In the genomic region with DNA sequence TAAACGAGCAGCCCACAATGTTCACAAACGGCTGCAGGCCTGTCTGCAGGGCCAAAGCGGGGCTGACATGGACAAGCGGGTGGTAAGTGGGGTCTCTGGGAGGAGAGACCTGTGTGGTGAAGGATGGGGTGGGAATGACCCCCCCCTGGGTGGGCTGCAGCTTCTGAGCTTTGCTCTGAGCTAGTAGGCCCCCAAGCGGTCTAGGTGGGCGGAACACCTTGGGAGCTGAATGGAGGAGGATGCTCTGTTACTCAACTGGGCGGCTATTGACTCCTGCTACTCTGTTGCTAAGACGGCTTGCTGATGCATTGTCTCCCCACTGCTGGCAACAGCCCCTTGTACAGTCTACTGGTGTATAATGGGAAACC, we compare ENCODE assay signal across 9 mouse cellular contexts. TPM values are rescaled to one million over a fixed set of nuclear protein-coding genes. Genes with fewer than 3 reads are reported as not detected.
DNase-seq lines count a peak whose midpoint lies in the region; ATAC-seq and TF ChIP-seq lines count a peak whose summit lies in the region.
"Had no signal": no experiment of that assay in that cellular context is flagged by ENCODE, and none has a peak within 500 bp of the region (broad histone marks: within the 10 kb centered on the region; RNA-seq: fewer than 3 reads in every experiment).

No protein-coding gene starts in this region.

- no peak for TF ChIP-seq EP300 in stomach, postnatal 0 days (optimal IDR thresholded peaks at IDR 0.05)

- ATAC-seq in hindbrain, embryonic 11.5 days (ENCODE audit: low FRiP score): no peak
- ATAC-seq in hindbrain, embryonic 16.5 days: no peak
- no peak; the same call in 1 of the 2 replicates for ATAC-seq in stomach, postnatal 0 days (ENCODE audit: low FRiP score, low TSS enrichment)
- no peak for ATAC-seq in monocyte, adult 5-6 weeks (replicated peaks; ENCODE audit: insufficient number of reproducible peaks, low FRiP score, low TSS enrichment, poor library complexity, severe bottlenecking)

- no peaks in the 10 kb centered on the region for H3K36me3 ChIP-seq in hindbrain, embryonic 11.5 days (ENCODE audit: control insufficient read depth, insufficient read depth, low read length)
- no peaks in the 10 kb centered on the region for H3K36me3 ChIP-seq in hindbrain, embryonic 16.5 days (ENCODE audit: control insufficient read depth, insufficient read depth, low read length)
- peaks cover 48% of the 10 kb centered on the region for H3K36me3 ChIP-seq in limb, embryonic 10.5 days
- peaks cover 11% of the 10 kb centered on the region for H3K36me3 ChIP-seq in stomach, postnatal 0 days (ENCODE audit: control insufficient read depth, insufficient read depth, low read length)

- H3K4me3 ChIP-seq in hindbrain, embryonic 11.5 days (ENCODE audit: low read depth, low read length): peak overlapping the region; percentile 46; the same call in 1 of the 2 replicates
- no peak overlapping the region for H3K4me3 ChIP-seq in hindbrain, embryonic 16.5 days (ENCODE audit: low read length)
- H3K4me3 ChIP-seq in limb, embryonic 10.5 days: peak overlapping the region; percentile 76
- H3K4me3 ChIP-seq in stomach, postnatal 0 days (ENCODE audit: low read depth, low read length): peak overlapping the region; percentile 77

- H3K9me3 ChIP-seq in hindbrain, embryonic 11.5 days (ENCODE audit: control insufficient read depth, low read length): no peaks in the 10 kb centered on the region
- no peaks in the 10 kb centered on the region for H3K9me3 ChIP-seq in hindbrain, embryonic 16.5 days (ENCODE audit: control insufficient read depth, low read length)
- no peaks in the 10 kb centered on the region for H3K9me3 ChIP-seq in limb, embryonic 10.5 days (replicated peaks)
- H3K9me3 ChIP-seq in stomach, postnatal 0 days (ENCODE audit: control insufficient read depth, low read length): no peaks in the 10 kb centered on the region

- 37% methylated on average over 8 of the region's 8 CpGs for WGBS in hindbrain, embryonic 11.5 days
- WGBS in hindbrain, embryonic 16.5 days: 45% methylated on average over 8 of the region's 8 CpGs
- 44% methylated on average over 8 of the region's 8 CpGs for WGBS in limb, embryonic 10.5 days
- WGBS in stomach, postnatal 0 days: 42% methylated on average over 8 of the region's 8 CpGs

- peak; percentile 37 for DNase-seq in hindbrain, embryonic 11.5 days (ENCODE audit: low spot score)
- DNase-seq in thymus, postnatal 4 days: peak; percentile 49
- no peak for DNase-seq in thymus, postnatal 36 days
- peak; percentile 49 for DNase-seq in limb, embryonic 10.5 days (ENCODE audit: low spot score)
- DNase-seq in stomach, postnatal 0 days (ENCODE audit: low spot score): no peak
- DNase-seq in frontal cortex, postnatal 10 days (ENCODE audit: low spot score in 2 of 2): no peak

- peak; percentile 38 for TF ChIP-seq CTCF in stomach, postnatal 0 days (IDR thresholded peaks at IDR 0.05; ENCODE audit: low read depth)

- H3K27me3 ChIP-seq in hindbrain, embryonic 11.5 days (ENCODE audit: control insufficient read depth, insufficient read depth, low read length): peaks cover 8% of the 10 kb centered on the region
- H3K27me3 ChIP-seq in hindbrain, embryonic 16.5 days (replicated peaks; ENCODE audit: control insufficient read depth, insufficient read depth, low read length): peaks cover 10% of the 10 kb centered on the region
- H3K27me3 ChIP-seq in limb, embryonic 10.5 days (ENCODE audit: low read depth, poor library complexity, severe bottlenecking): 0 out of 2 replicates have a peak, but pooled peaks cover 3% of the 10 kb centered on the region
- H3K27me3 ChIP-seq in stomach, postnatal 0 days (ENCODE audit: control insufficient read depth, insufficient read depth, low read length): no peaks in the 10 kb centered on the region

- H3K4me1 ChIP-seq in hindbrain, embryonic 11.5 days (replicated peaks; ENCODE audit: control insufficient read depth, insufficient read depth, low read length): peaks cover 8% of the 10 kb centered on the region; the same call in 1 of the 2 replicates
- H3K4me1 ChIP-seq in hindbrain, embryonic 16.5 days (ENCODE audit: control insufficient read depth, insufficient read depth, low read depth, low read length): peaks cover 12% of the 10 kb centered on the region
- H3K4me1 ChIP-seq in limb, embryonic 10.5 days: peaks cover 44% of the 10 kb centered on the region
- H3K4me1 ChIP-seq in stomach, postnatal 0 days (replicated peaks; ENCODE audit: control insufficient read depth, insufficient read depth): peaks cover 6% of the 10 kb centered on the region; the same call in 1 of the 2 replicates

- no peak overlapping the region; the same call in 1 of the 2 replicates for H3K4me2 ChIP-seq in hindbrain, embryonic 11.5 days (replicated peaks; ENCODE audit: low read depth, low read length)
- H3K4me2 ChIP-seq in hindbrain, embryonic 16.5 days (ENCODE audit: low read length): no peak overlapping the region
- peak overlapping the region; percentile 86 for H3K4me2 ChIP-seq in stomach, postnatal 0 days (replicated peaks; ENCODE audit: low read depth)

- 0 out of 2 replicates have a peak overlapping the region, but pooled peaks have one; percentile 12 for H3K9ac ChIP-seq in hindbrain, embryonic 11.5 days (ENCODE audit: low read depth, low read length)
- no peak overlapping the region for H3K9ac ChIP-seq in hindbrain, embryonic 16.5 days (ENCODE audit: low read depth, low read length)
- H3K9ac ChIP-seq in stomach, postnatal 0 days (ENCODE audit: low read length): 0 out of 2 replicates have a peak overlapping the region, but pooled peaks have one; percentile 79

- H3K27ac ChIP-seq in hindbrain, embryonic 11.5 days (ENCODE audit: low read depth, low read length): no peak overlapping the region
- H3K27ac ChIP-seq in hindbrain, embryonic 16.5 days (ENCODE audit: low read depth, low read length): no peak overlapping the region
- peak overlapping the region; percentile 91 for H3K27ac ChIP-seq in limb, embryonic 10.5 days
- H3K27ac ChIP-seq in stomach, postnatal 0 days (replicated peaks): peak overlapping the region; percentile 85

RNA-seq across cellular contexts. Expression of a gene that starts 1.8 kb away (rescaled TPM):
- 11.8 and 12.4 TPM in 2 replicates for polyA plus RNA-seq in hindbrain, embryonic 11.5 days (2014; fragmentation: Nextera tagmentation; extraction: Ambion mirVana)
- 4.5 and 6.7 TPM in 2 replicates for polyA plus RNA-seq in hindbrain, embryonic 16.5 days (2015; fragmentation: Nextera tagmentation; extraction: Ambion mirVana)
- polyA plus RNA-seq in limb, embryonic 10.5 days (2016; fragmentation: Nextera tagmentation; extraction: Ambion mirVana): 51.1 and 51.2 TPM in 2 replicates
- 22.7 and 27.4 TPM in 2 replicates for polyA plus RNA-seq in stomach, postnatal 0 days (2015; fragmentation: Nextera tagmentation; extraction: Ambion mirVana)
- total RNA-seq in monocyte, adult 5-6 weeks (2017): 18.5 to 41.3 TPM (median 19.2 TPM) in 3 replicates

RNA-seq across cellular contexts. Expression of a gene that starts 1.9 kb away (rescaled TPM):
- 0.13 and 0.42 TPM in 2 replicates for polyA plus RNA-seq in hindbrain, embryonic 11.5 days (2014; fragmentation: Nextera tagmentation; extraction: Ambion mirVana)
- 0.11 TPM in 1 of 2 replicates, not detected in the other for polyA plus RNA-seq in hindbrain, embryonic 16.5 days (2015; fragmentation: Nextera tagmentation; extraction: Ambion mirVana)
- polyA plus RNA-seq in limb, embryonic 10.5 days (2016; fragmentation: Nextera tagmentation; extraction: Ambion mirVana): 0.13 and 0.51 TPM in 2 replicates
- polyA plus RNA-seq in stomach, postnatal 0 days (2015; fragmentation: Nextera tagmentation; extraction: Ambion mirVana): 0.27 and 0.28 TPM in 2 replicates
- 1.7 to 3.9 TPM (median 1.9 TPM) in 3 replicates for total RNA-seq in monocyte, adult 5-6 weeks (2017)
- total RNA-seq: gastrocnemius, postnatal 4 days had no signal

RNA-seq across cellular contexts. Expression of a gene that starts 12.3 kb away (rescaled TPM):
- polyA plus RNA-seq in hindbrain, embryonic 11.5 days (2014; fragmentation: Nextera tagmentation; extraction: Ambion mirVana): 34.8 and 35.2 TPM in 2 replicates
- 94.7 and 96.9 TPM in 2 replicates for polyA plus RNA-seq in hindbrain, embryonic 16.5 days (2015; fragmentation: Nextera tagmentation; extraction: Ambion mirVana)
- 37.1 and 40.8 TPM in 2 replicates for polyA plus RNA-seq in limb, embryonic 10.5 days (2016; fragmentation: Nextera tagmentation; extraction: Ambion mirVana)
- polyA plus RNA-seq in stomach, postnatal 0 days (2015; fragmentation: Nextera tagmentation; extraction: Ambion mirVana): 4.1 and 4.3 TPM in 2 replicates
- total RNA-seq in monocyte, adult 5-6 weeks (2017): 1.1 to 3.5 TPM in 2 of 3 replicates, not detected in the other

RNA-seq across cellular contexts. Expression of a gene that starts 24.4 kb away (rescaled TPM):
- 26.3 and 26.4 TPM in 2 replicates for polyA plus RNA-seq in hindbrain, embryonic 11.5 days (2014; fragmentation: Nextera tagmentation; extraction: Ambion mirVana)
- polyA plus RNA-seq in hindbrain, embryonic 16.5 days (2015; fragmentation: Nextera tagmentation; extraction: Ambion mirVana): 46.1 and 51.8 TPM in 2 replicates
- polyA plus RNA-seq in limb, embryonic 10.5 days (2016; fragmentation: Nextera tagmentation; extraction: Ambion mirVana): 49.9 and 56.5 TPM in 2 replicates
- 35.6 and 39.3 TPM in 2 replicates for polyA plus RNA-seq in stomach, postnatal 0 days (2015; fragmentation: Nextera tagmentation; extraction: Ambion mirVana)
- 18.3 to 37.9 TPM (median 20.8 TPM) in 3 replicates for total RNA-seq in monocyte, adult 5-6 weeks (2017)

RNA-seq across cellular contexts. Expression of a gene that starts 25.1 kb away (rescaled TPM):
- 390 and 438 TPM in 2 replicates for polyA plus RNA-seq in hindbrain, embryonic 11.5 days (2014; fragmentation: Nextera tagmentation; extraction: Ambion mirVana)
- polyA plus RNA-seq in hindbrain, embryonic 16.5 days (2015; fragmentation: Nextera tagmentation; extraction: Ambion mirVana): 105 and 169 TPM in 2 replicates
- polyA plus RNA-seq in limb, embryonic 10.5 days (2016; fragmentation: Nextera tagmentation; extraction: Ambion mirVana): 292 and 458 TPM in 2 replicates
- 1,326 and 1,632 TPM in 2 replicates for polyA plus RNA-seq in stomach, postnatal 0 days (2015; fragmentation: Nextera tagmentation; extraction: Ambion mirVana)
- total RNA-seq in monocyte, adult 5-6 weeks (2017): 404 to 1,073 TPM (median 510 TPM) in 3 replicates

Comparison
In these comparisons a context has a peak if more than half of its experiments do, and no peak if none do; other contexts are left out.
1. DNase-seq: peak in hindbrain, embryonic 11.5 days (single experiment), thymus, postnatal 4 days (single experiment) and limb, embryonic 10.5 days (single experiment); none in thymus, postnatal 36 days (0 of 2), stomach, postnatal 0 days (single experiment) and frontal cortex, postnatal 10 days (0 of 2).
2. H3K27ac ChIP-seq: peak in limb, embryonic 10.5 days (single experiment) and stomach, postnatal 0 days (single experiment); none in hindbrain, embryonic 11.5 days (single experiment) and hindbrain, embryonic 16.5 days (single experiment).